Mouse (Mus musculus): ENCODE data around the gene Ciita. TPM values are rescaled to one million over a fixed set of nuclear protein-coding genes. Genes with fewer than 3 reads are reported as not detected.

Gene Ciita
- polyA plus RNA-seq, 1 experiment from 2014 or later: 0.16 TPM

DNA sequence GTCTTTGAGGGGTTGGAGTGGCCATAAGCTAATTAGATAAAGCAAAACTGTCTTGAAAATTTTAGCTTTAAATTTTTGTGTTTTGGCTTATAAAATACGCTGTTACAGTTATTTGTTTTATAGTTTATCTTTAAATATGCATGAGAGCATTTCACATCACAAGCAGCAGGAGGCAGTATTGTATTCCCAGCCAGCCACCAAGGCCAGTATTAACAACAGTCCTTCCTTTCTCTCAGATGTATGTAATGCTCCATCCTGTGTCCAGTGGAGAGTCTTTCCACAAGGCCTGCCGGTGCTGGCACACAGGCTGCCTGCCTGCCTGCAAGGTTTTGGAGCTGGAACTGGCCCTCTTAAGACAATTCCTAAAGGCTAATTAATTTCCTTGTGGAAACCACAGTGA, 92.0 kb downstream of the Ciita start:
- DNase-seq (ENCODE audit: low spot score) (no peak), ATAC-seq (ENCODE audit: low FRiP score, low TSS enrichment) (peak; percentile 63; the same call in 1 of the 2 replicates)
- no peak overlapping the region for H3K4me2 ChIP-seq (replicated peaks; ENCODE audit: low read depth)
- WGBS: 45% methylated on average over 2 of the region's 2 CpGs
- H3K27me3 ChIP-seq (ENCODE audit: control insufficient read depth, insufficient read depth, low read length): no peaks in the 10 kb centered on the region
- H3K9me3 ChIP-seq (ENCODE audit: control insufficient read depth, low read length): no peaks in the 10 kb centered on the region
- peak; percentile 86 for TF ChIP-seq CTCF (IDR thresholded peaks at IDR 0.05; ENCODE audit: low read depth)
- no peak for TF ChIP-seq EP300 (optimal IDR thresholded peaks at IDR 0.05)
- H3K36me3 ChIP-seq (ENCODE audit: control insufficient read depth, insufficient read depth, low read length): peaks cover 5% of the 10 kb centered on the region; the same call in 1 of the 2 replicates
- no peaks in the 10 kb centered on the region for H3K4me1 ChIP-seq (replicated peaks; ENCODE audit: control insufficient read depth, insufficient read depth)
- no peak overlapping the region for H3K4me3 ChIP-seq (ENCODE audit: low read depth, low read length)
- no peak overlapping the region for H3K27ac ChIP-seq (replicated peaks)
- H3K9ac ChIP-seq (ENCODE audit: low read length): no peak overlapping the region

DNA sequence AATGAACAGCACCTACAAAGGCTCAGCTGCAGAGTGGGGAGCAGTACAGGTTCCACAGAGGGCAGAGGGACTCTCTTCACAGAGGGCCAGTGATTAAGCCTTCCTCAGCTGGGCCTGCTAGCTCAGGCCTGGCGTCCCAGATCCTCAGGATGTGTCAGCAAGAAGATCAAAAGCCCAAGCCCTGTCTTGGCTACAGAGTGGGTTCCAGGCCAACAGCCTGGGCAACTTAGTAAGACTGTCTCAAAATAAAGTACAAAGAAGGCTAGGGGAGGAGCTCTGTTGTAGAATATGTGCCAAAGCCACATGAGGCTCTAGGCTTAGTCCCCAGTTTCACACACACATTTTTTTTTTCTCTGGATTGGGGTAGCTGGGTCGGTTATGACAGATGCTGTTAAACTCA, 95.1 kb downstream of the Ciita start:
- DNase-seq (ENCODE audit: low spot score) (no peak), ATAC-seq (ENCODE audit: low FRiP score, low TSS enrichment) (no peak)
- 64% methylated on average over 2 of the region's 2 CpGs for WGBS
- Histone ChIP-seq H3K9ac (ENCODE audit: low read length) (no peak overlapping the region), H3K4me1 (replicated peaks; ENCODE audit: control insufficient read depth, insufficient read depth) (no peaks in the 10 kb centered on the region), H3K27ac (replicated peaks) (no peak overlapping the region), H3K27me3 (ENCODE audit: control insufficient read depth, insufficient read depth, low read length) (no peaks in the 10 kb centered on the region), H3K4me3 (ENCODE audit: low read depth, low read length) (no peak overlapping the region), H3K4me2 (replicated peaks; ENCODE audit: low read depth) (no peak overlapping the region), H3K9me3 (ENCODE audit: control insufficient read depth, low read length) (no peaks in the 10 kb centered on the region), H3K36me3 (ENCODE audit: control insufficient read depth, insufficient read depth, low read length) (peaks cover 5% of the 10 kb centered on the region; the same call in 1 of the 2 replicates)
- TF ChIP-seq CTCF (IDR thresholded peaks at IDR 0.05; ENCODE audit: low read depth) (no peak), EP300 (optimal IDR thresholded peaks at IDR 0.05) (no peak)

DNA sequence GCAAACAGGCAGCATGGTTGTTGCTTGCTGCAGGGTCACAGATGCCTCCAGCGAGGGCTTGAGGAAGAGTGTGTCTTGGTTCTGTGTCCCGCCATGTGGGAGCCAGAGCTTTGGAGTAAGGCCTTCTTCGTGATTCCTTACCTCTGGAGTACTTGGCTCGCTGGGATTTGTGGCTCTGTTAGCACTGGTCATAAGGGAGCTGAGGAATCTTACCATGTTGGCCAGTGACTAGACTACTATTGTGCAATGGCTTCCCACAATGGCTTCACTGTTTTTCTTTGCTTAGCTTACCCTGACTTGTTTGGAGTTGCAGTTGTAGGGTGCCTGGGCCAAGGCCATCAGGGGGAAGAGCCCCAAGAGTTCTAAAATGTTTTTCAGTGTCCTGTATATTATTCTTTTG, 96.1 kb downstream of the Ciita start:
- Histone ChIP-seq H3K9me3 (ENCODE audit: control insufficient read depth, low read length) (no peaks in the 10 kb centered on the region), H3K27me3 (ENCODE audit: control insufficient read depth, insufficient read depth, low read length) (no peaks in the 10 kb centered on the region), H3K4me3 (ENCODE audit: low read depth, low read length) (no peak overlapping the region), H3K36me3 (ENCODE audit: control insufficient read depth, insufficient read depth, low read length) (peaks cover 8% of the 10 kb centered on the region), H3K4me2 (replicated peaks; ENCODE audit: low read depth) (no peak overlapping the region), H3K4me1 (replicated peaks; ENCODE audit: control insufficient read depth, insufficient read depth) (no peaks in the 10 kb centered on the region), H3K27ac (replicated peaks) (no peak overlapping the region), H3K9ac (ENCODE audit: low read length) (no peak overlapping the region)
- ATAC-seq (ENCODE audit: low FRiP score, low TSS enrichment): no peak
- WGBS: 88% methylated on average over 4 of the region's 4 CpGs
- TF ChIP-seq EP300 (optimal IDR thresholded peaks at IDR 0.05): no peak
- TF ChIP-seq CTCF (IDR thresholded peaks at IDR 0.05; ENCODE audit: low read depth): no peak
- no peak for DNase-seq (ENCODE audit: low spot score)

- Histone ChIP-seq H3K4me3 (ENCODE audit: low read depth, low read length) (no peak overlapping the region), H3K36me3 (ENCODE audit: control insufficient read depth, insufficient read depth, low read length) (peaks cover 13% of the 10 kb centered on the region), H3K9ac (ENCODE audit: low read length) (no peak overlapping the region), H3K27me3 (ENCODE audit: control insufficient read depth, insufficient read depth, low read length) (no peaks in the 10 kb centered on the region), H3K4me1 (replicated peaks; ENCODE audit: control insufficient read depth, insufficient read depth) (no peaks in the 10 kb centered on the region), H3K4me2 (replicated peaks; ENCODE audit: low read depth) (no peak overlapping the region), H3K9me3 (ENCODE audit: control insufficient read depth, low read length) (no peaks in the 10 kb centered on the region), H3K27ac (replicated peaks) (no peak overlapping the region; the same call in 1 of the 2 replicates)
- TF ChIP-seq EP300 (optimal IDR thresholded peaks at IDR 0.05) (no peak), CTCF (IDR thresholded peaks at IDR 0.05; ENCODE audit: low read depth) (no peak)
- DNase-seq (ENCODE audit: low spot score): no peak
- 67% methylated on average over 5 of the region's 5 CpGs for WGBS
- ATAC-seq (ENCODE audit: low FRiP score, low TSS enrichment): no peak
Measured at GRCm38 (mm10) chr16:10577548-10577947, 97.7 kb downstream of the Ciita start.

Other genes with a start within 250 kb of the Ciita start
- 81.6 and 92.1 TPM in 2 replicates for gene Emp2, start 166.1 kb upstream of the Ciita start, polyA plus RNA-seq (2015; fragmentation: Nextera tagmentation; extraction: Ambion mirVana)
- gene Tekt5, start 84.6 kb upstream of the Ciita start, polyA plus RNA-seq (2015; fragmentation: Nextera tagmentation; extraction: Ambion mirVana): 0.74 and 1.0 TPM in 2 replicates
- 31.0 and 33.8 TPM in 2 replicates for gene Nubp1, start 68.1 kb upstream of the Ciita start, polyA plus RNA-seq (2015; fragmentation: Nextera tagmentation; extraction: Ambion mirVana)
- gene Tvp23a, start 32.7 kb upstream of the Ciita start, polyA plus RNA-seq (2015; fragmentation: Nextera tagmentation; extraction: Ambion mirVana): 1.9 and 2.4 TPM in 2 replicates
- gene Dexi, start 63.0 kb downstream of the Ciita start, polyA plus RNA-seq (2015; fragmentation: Nextera tagmentation; extraction: Ambion mirVana): 23.5 and 24.3 TPM in 2 replicates
- 28.1 and 28.8 TPM in 2 replicates for gene Clec16a, start 65.3 kb downstream of the Ciita start, polyA plus RNA-seq (2015; fragmentation: Nextera tagmentation; extraction: Ambion mirVana)

All from stomach, postnatal 0 days (tissue).